Comparison of ENCODE assay signal across 9 mouse cellular contexts in the genomic region with DNA sequence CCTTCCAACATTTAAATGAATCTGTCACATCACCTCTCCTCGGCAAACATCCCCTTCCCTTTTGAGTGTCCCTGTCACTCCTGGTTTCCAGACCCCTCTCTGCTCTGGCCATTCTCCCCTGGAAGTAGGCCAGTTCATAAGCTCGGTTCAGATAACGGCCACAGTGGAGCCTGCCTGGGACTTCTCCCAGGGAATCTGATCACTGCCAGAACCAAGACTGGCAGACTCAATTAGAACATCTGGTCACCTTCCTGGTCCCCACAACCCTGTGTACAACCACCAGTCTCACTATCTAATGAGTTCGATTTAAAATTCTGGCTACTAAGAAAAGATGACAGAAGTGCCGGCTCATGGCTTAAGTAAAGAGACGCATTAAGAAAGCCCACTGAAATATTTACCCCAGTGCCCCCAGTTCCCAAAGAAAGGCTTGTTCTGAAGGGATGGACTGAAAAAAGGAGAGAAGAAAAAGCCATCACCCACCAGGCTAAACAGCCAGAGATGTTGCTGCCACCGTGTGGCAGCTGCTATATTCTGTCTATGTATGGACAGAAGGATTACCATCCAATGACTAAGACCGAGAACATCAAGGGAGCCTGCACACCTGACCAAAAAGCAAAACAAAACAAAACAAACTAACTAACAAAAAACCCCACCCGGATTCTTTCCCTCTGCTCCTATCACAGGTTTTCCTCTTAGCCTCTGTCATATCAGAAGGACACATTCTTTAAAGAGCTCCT. TPM values are rescaled to one million over a fixed set of nuclear protein-coding genes. Genes with fewer than 3 reads are reported as not detected.
DNase-seq lines count a peak whose midpoint lies in the region; ATAC-seq and TF ChIP-seq lines count a peak whose summit lies in the region.
"Had no signal": no experiment of that assay in that cellular context is flagged by ENCODE, and none has a peak within 500 bp of the region (broad histone marks: within the 10 kb centered on the region; RNA-seq: fewer than 3 reads in every experiment).

No protein-coding gene starts in this region.

- no peak for ATAC-seq in Patski
- ATAC-seq in midbrain, embryonic 13.5 days = no peak

- peak; percentile 42 for DNase-seq in adrenal gland, postnatal 14 days
- DNase-seq in adrenal gland, postnatal 4 days (ENCODE audit: low spot score in 2 of 2) = no peak
- DNase-seq in layer of hippocampus, adult 11-12 months (ENCODE audit: low spot score) = peak; percentile 48
- no peak for DNase-seq in layer of hippocampus, adult 9-10 months (ENCODE audit: low spot score)
- no peak for DNase-seq in Patski (ENCODE audit: low read depth, low spot score)
- DNase-seq in forelimb bud, embryonic 11.5 days (ENCODE audit: low read depth, low spot score) = peak; percentile 13

- no peak overlapping the region for H3K27ac ChIP-seq in midbrain, embryonic 13.5 days

- 60% methylated on average over 9 of the region's 9 CpGs for WGBS in midbrain, embryonic 13.5 days

- H3K4me1 ChIP-seq in megakaryocyte, embryonic 14.5 days = peaks cover 68% of the 10 kb centered on the region
- H3K4me1 ChIP-seq in midbrain, embryonic 13.5 days (replicated peaks) = no peaks in the 10 kb centered on the region; the same call in 1 of the 2 replicates

- peak overlapping the region; percentile 77 for H3K4me3 ChIP-seq in megakaryocyte, embryonic 14.5 days (replicated peaks)
- no peak overlapping the region for H3K4me3 ChIP-seq in midbrain, embryonic 13.5 days (replicated peaks)

- H3K9ac ChIP-seq in midbrain, embryonic 13.5 days (replicated peaks) = no peak overlapping the region

- peaks cover 21% of the 10 kb centered on the region for H3K27me3 ChIP-seq in Patski
- H3K27me3 ChIP-seq in megakaryocyte, embryonic 14.5 days (replicated peaks) = no peaks in the 10 kb centered on the region
- H3K27me3 ChIP-seq in midbrain, embryonic 13.5 days = no peaks in the 10 kb centered on the region

- H3K4me2 ChIP-seq in midbrain, embryonic 13.5 days (replicated peaks) = no peak overlapping the region

- peaks cover 17% of the 10 kb centered on the region for H3K9me3 ChIP-seq in megakaryocyte, embryonic 14.5 days
- H3K9me3 ChIP-seq in midbrain, embryonic 13.5 days = no peaks in the 10 kb centered on the region

- TF ChIP-seq CTCF in Patski (IDR thresholded peaks at IDR 0.05) = peak; percentile 70

- CTCF ChIA-PET in Patski (lab: Charles Lee) = interaction anchor here (1.2 to 1.3 kb wide), 2 partner anchors 19 to 100 kb away, joined by 3 to 4 read pairs; partner anchors contain the start of gene Il20ra

- H3K36me3 ChIP-seq in megakaryocyte, embryonic 14.5 days (replicated peaks; ENCODE audit: low read length) = peaks cover 24% of the 10 kb centered on the region
- no peaks in the 10 kb centered on the region for H3K36me3 ChIP-seq in midbrain, embryonic 13.5 days

- in situ Hi-C loops in Patski (cut with MboI; ENCODE audit: low pct_unique_long_range_greater_than_20kb) = no loop called here

- POLR2A ChIA-PET in Patski (lab: Charles Lee) = no interaction called here

RNA-seq across cellular contexts. Expression of gene Slc35d3, which starts 39.7 kb away (rescaled TPM):
- total RNA-seq in adrenal gland, postnatal 14 days (2021) = 13.3 and 13.6 TPM in 2 replicates
- total RNA-seq in adrenal gland, postnatal 4 days (2021) = 10 to 100 TPM; 21.2 to 21.6 TPM
- polyA plus RNA-seq in Patski (2021) = not detected
- polyA plus RNA-seq in megakaryocyte, embryonic 14.5 days (2012; ENCODE audit: insufficient read depth, low replicate concordance) = 97.6 and 235 TPM in 2 replicates
- 1.3 and 2.5 TPM in 2 replicates for polyA plus RNA-seq in midbrain, embryonic 13.5 days (2015; fragmentation: Nextera tagmentation; extraction: Ambion mirVana)
- total RNA-seq: heart, adult 18-20 months had no signal

Comparison
In these comparisons a context has a peak if more than half of its experiments do, and no peak if none do; other contexts are left out.
1. DNase-seq: peak in adrenal gland, postnatal 14 days (single experiment), layer of hippocampus, adult 11-12 months (single experiment) and forelimb bud, embryonic 11.5 days (single experiment); none in adrenal gland, postnatal 4 days (0 of 2), layer of hippocampus, adult 9-10 months (single experiment) and Patski (single experiment).
2. RNA of gene Slc35d3, which starts 39.7 kb away (polyA plus RNA-seq): 97.6 to 235 TPM in megakaryocyte, embryonic 14.5 days; 1.3 to 2.5 TPM in midbrain, embryonic 13.5 days and not detected in Patski (single experiment); every median in the first group is over 10 times any median in the second.